Mouse (Mus musculus) layer of hippocampus, adult 2 months (tissue): ENCODE measurements around the gene Lrrc19. TPM values are rescaled to one million over a fixed set of nuclear protein-coding genes. Genes with fewer than 3 reads are reported as not detected.
A peak's percentile ranks its signal among the peaks of the same experiment; 100 is the strongest.
"Not testable (repeated sequence)": the region's sequence is repeated elsewhere in the genome, so short reads cannot be mapped to it uniquely, and the experiment has no call there.

ENCODE experiments used
- DNase-seq, 2 experiments: peaks; one replicate each; pipeline ENCODE4 v3.0.0; 2022; ENCODE audit warnings: low spot score in 2 of 2
- H3K27ac ChIP-seq: fragments of 200-600 bp; 2 replicates; pipeline ENCODE4 v1.8.1; 2022
- H3K4me3 ChIP-seq: fragments of 200-600 bp; 2 replicates; pipeline ENCODE4 v1.8.1; 2022; ENCODE audit warnings: mild to moderate bottlenecking
- CTCF ChIP-seq: fragments of 200-600 bp; conservative IDR thresholded peaks from 2 replicates; pipeline ENCODE4 v1.8.1; 2022; ENCODE audit warnings: antibody characterized with exemption, mild to moderate bottlenecking, moderate library complexity
- long read RNA-seq, 2 experiments: library from polyadenylated mRNA; stranded (forward); transcript quantifications; one replicate each; pipeline ENCODE4 v2.0.0; 2021; ENCODE audit warnings: borderline mapping rate in 2 of 2
- total RNA-seq, 2 experiments: library from RNA; stranded (reverse); gene quantifications; 2 replicates each; pipeline ENCODE4 v1.2.3; 2021

Lrrc19 gene
- not detected for total RNA-seq
- long read RNA-seq, experiment 1, partial matches to known transcripts = 0 of 1 reads
- long read RNA-seq, experiment 1, other reads (novel, unspliced or antisense) = 1 of 1 reads
- long read RNA-seq, experiment 2 = 0 reads

DNA sequence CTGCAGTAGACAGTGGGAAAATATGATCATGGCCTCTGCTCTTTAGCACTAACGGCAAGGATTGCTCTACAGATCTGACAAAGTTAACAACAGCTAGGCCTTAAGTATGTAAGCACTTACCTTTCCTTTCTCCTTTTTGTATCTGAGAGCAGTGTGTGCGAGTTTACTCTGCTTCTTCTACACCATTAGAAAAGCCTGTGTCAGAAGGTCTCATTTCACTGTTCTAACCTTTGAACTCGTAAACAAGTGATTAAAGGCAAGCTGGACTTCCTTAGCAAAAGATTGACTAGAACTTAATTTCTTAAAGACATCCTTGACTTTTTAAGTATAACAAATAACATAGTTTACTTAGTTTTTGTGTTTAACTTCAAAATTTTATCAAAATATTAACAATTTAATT, at the start of gene Lrrc19:
TSS of gene Lrrc19 (minus strand) at position 225 of the 400 bp plus-strand sequence.
- Histone ChIP-seq H3K27ac (no peak within 1 kb of the TSS), H3K4me3 (no peak within 1 kb of the TSS)
- TF ChIP-seq CTCF = no peak
- no peak for DNase-seq

GRCm38 (mm10) chr4:94696368-94696767, 46.4 kb upstream of the Lrrc19 start:
- Histone ChIP-seq H3K4me3 (no peak overlapping the region), H3K27ac (no peak overlapping the region)
- DNase-seq = no peak
- no peak for TF ChIP-seq CTCF

DNA sequence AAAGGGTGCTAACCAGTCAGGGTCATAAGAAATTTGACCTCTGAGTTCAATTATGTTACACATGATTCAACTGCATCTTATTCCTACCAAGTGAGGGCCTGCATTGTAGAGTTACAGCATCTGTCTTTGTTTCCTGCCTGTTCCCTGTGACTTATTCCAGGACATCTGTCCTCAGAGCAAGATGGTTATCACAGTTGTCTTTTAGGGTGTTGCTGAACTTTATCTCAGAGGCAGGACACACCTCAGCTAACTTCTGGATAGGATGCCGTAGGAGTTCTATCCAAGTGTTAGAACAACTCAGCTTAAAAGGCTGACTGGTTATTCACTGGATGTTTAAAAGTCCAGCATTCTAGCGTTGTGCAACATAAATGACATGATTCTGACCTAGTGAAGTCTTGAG, 42.2 kb upstream of the Lrrc19 start:
- Histone ChIP-seq H3K27ac (no peak overlapping the region), H3K4me3 (no peak overlapping the region)
- TF ChIP-seq CTCF = no peak
- DNase-seq = no peak

DNA sequence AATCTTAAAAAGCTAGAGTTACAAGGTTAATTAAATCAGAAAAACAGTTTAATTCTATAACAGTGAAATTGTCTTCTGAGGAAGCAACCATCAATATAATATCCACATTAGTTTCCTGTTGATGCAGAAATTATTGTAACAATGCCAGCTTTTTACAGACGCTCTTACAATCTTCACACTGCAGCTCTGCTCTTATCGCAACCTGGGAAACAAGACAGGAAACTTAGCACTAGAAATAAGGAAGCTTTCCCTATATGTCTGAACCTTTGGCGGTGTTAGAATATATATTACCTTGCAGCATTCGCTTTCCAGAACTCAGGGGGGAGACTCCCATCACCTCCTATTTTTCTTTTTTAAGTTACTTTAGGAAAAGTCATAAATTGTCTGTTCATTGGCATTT, 41.1 kb upstream of the Lrrc19 start:
- TF ChIP-seq CTCF = no peak
- H3K4me3 ChIP-seq = no peak overlapping the region
- no peak for DNase-seq
- no peak overlapping the region for H3K27ac ChIP-seq

DNA sequence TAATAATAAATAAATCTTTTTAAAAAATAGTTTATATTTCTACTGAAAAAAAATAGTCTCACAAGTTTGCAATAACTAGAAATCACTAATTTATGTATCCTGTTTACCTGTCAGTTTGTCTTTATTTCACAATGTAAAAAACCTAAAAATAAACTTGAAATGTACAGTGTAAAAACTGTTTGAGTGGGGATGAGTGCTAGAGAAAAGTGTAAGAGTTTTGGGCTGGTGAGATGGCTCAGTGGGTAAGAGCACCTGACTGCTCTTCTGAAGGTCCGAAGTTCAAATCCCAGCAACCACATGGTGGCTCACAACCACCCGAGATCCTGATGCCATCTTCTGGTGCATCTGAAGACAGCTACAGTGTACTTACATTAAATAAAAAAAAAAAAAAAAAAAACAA, 39.9 kb upstream of the Lrrc19 start:
- H3K4me3 ChIP-seq, H3K27ac ChIP-seq, DNase-seq: not testable (repeated sequence)

- H3K4me3 ChIP-seq = no peak overlapping the region
- no peak overlapping the region for H3K27ac ChIP-seq
- DNase-seq = no peak
- no peak for TF ChIP-seq CTCF
These were observed 33.4 kb upstream of the Lrrc19 start for GRCm38 (mm10) chr4:94683305-94683704.

GRCm38 (mm10) chr4:94682029-94682428, 32.1 kb upstream of the Lrrc19 start:
- DNase-seq = no peak
- TF ChIP-seq CTCF = no peak
- Histone ChIP-seq H3K27ac (no peak overlapping the region), H3K4me3 (no peak overlapping the region)

GRCm38 (mm10) chr4:94681181-94681580, 31.2 kb upstream of the Lrrc19 start:
- DNase-seq = no peak
- H3K27ac ChIP-seq = no peak overlapping the region
- TF ChIP-seq CTCF = no peak
- H3K4me3 ChIP-seq = no peak overlapping the region

DNA sequence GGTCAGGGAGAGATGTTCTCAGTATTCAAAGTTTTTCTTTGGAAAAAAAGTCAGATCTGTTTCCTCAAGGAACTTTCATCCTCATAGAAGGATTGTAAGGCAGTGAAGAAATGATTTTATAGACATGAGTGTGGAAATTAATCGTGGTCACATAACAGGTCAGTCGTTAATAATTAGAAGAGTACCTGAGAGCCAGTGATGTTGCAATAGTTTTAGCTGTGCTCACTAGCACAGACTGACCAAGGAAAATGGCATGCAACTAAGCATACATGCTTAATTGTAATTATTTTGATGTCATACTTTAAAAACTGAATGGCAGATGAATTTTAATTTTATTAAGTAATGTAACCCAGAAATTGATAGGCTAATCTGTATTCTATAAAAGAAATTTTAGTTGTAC, 30.7 kb upstream of the Lrrc19 start:
- Histone ChIP-seq H3K4me3 (no peak overlapping the region), H3K27ac (no peak overlapping the region)
- no peak for TF ChIP-seq CTCF
- no peak for DNase-seq

- H3K4me3 ChIP-seq = no peak overlapping the region
- TF ChIP-seq CTCF = peak; percentile 83
- no peak overlapping the region for H3K27ac ChIP-seq
- peak in 1 of 2 experiments; percentile 16 for DNase-seq
These were observed 19.8 kb upstream of the Lrrc19 start for GRCm38 (mm10) chr4:94669718-94670117.

DNA sequence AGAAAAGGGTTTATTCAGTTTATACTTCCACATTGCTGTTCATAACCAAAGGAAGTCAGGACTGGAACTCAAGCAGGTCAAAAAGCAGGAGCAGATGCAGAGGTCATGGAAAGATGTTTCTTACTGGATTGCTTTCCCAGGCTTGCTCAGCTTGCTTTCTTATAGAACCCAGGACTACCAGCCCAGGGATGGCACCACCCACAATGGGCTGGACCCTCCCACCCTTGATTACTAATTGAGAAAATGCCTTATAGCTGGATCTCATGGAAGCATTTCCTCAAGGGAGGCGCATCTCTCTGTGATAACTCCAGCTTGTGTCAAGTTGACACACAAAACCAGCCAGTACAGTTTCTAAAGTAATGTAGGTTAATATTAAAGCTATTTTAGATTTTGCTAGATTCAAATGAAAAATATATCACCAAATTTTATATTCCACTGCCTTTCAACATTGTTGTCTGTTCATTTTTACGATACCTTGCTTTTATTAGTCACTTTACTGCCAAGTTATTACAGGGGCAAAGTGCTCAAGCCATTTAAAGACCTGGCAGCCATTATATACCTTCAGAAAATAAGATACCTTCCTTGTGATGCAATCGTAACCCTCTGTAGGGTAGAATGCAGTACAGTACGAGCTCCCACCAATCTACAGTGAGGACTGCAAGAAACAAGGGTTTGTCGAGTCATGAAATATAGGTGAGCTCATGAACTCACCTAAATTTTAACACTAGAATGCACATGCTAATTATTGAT, 657 bp upstream of the Lrrc19 start:
- DNase-seq, H3K27ac ChIP-seq, H3K4me3 ChIP-seq: not testable (repeated sequence)

DNA sequence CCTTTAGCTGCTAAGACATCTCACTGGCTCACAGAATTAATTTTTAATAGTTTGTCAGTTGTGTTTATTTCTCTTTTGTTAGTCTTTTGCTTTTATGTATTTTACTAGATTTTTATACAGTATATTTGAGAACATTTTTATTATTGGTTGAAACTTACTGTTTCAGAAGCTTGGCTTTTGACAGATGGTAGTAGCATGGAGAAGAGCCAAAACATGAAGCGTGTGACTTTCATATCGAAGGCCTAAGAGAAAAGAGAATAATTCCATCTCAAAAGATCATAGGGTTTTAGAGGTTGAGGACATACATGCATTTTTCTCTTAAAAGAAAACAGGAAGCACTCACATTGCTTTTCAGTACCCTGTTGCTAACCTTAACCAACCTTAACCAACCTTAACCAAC, 6.8 kb downstream of the Lrrc19 start:
- TF ChIP-seq CTCF = no peak
- Histone ChIP-seq H3K27ac (peak overlapping the region; percentile 61), H3K4me3 (no peak overlapping the region)
- peak; percentile 27 to 47 for DNase-seq

GRCm38 (mm10) chr4:94620077-94620476, 29.9 kb downstream of the Lrrc19 start:
- no peak for DNase-seq
- H3K27ac ChIP-seq = no peak overlapping the region
- TF ChIP-seq CTCF = no peak
- H3K4me3 ChIP-seq = no peak overlapping the region

DNA sequence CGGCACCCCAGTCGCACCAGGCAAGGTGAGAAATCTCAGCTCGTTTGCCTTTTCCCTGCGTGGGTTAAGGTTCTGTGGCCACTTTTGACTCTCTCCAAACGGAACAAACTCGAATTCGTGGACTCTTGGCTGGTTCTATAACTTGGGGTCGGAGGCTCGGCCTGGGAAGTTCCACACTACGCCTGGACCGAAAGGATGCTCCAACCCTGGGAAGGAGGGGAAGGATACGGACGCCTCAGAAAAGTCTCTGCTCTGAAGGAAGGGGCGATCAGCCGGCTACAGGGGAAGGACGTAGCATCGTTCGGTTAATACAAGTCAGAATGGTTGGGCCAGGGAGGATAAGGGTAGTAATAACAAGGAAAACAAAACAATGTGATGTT, 35.3 kb downstream of the Lrrc19 start:
- TF ChIP-seq CTCF = no peak
- Histone ChIP-seq H3K4me3 (peak overlapping the region; percentile 83), H3K27ac (peak overlapping the region; percentile 88)
- no peak for DNase-seq
